Mouse (Mus musculus): ENCODE measurements around the gene Arhgap9.

Arhgap9 gene

GRCm38 (mm10) chr10:127360714-127361113, 39.0 kb downstream of the Arhgap9 start:
- Histone ChIP-seq H3K36me3 (ENCODE audit: control insufficient read depth, insufficient read depth, low read length, poor library complexity, severe bottlenecking) (no peaks in the 10 kb centered on the region), H3K27me3 (ENCODE audit: control insufficient read depth, insufficient read depth, low read length, poor library complexity, severe bottlenecking) (no peaks in the 10 kb centered on the region)
- DNase-seq (ENCODE audit: low read depth, low spot score) = no peak

DNA sequence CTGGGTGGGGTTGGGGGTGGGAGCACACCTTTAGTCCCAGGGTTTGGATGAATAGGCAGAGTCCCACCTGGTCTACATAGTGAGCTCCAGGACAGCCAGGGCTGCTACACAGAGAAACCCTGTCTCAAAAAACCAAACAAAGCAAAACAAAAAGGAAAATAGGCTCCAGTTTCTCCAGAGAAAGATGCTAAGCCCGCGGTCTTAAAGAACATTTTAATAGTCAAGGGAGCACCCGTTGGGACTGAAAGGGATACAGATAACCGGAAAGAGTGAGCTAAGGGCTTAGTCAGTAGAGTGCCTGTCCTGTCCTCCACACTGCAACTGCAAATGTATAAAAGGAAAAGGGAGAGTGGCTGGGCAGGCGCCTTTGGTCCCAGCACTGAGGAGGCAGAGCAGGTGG, 45.4 kb downstream of the Arhgap9 start:
- DNase-seq (ENCODE audit: low read depth, low spot score) = no peak
- H3K27me3 ChIP-seq (ENCODE audit: control insufficient read depth, insufficient read depth, low read length, poor library complexity, severe bottlenecking) = no peaks in the 10 kb centered on the region; the same call in 1 of the 2 replicates
- no peaks in the 10 kb centered on the region for H3K36me3 ChIP-seq (ENCODE audit: control insufficient read depth, insufficient read depth, low read length, poor library complexity, severe bottlenecking)

- no peak for DNase-seq (ENCODE audit: low read depth, low spot score)
- Histone ChIP-seq H3K36me3 (ENCODE audit: control insufficient read depth, insufficient read depth, low read length, poor library complexity, severe bottlenecking) (no peaks in the 10 kb centered on the region), H3K27me3 (ENCODE audit: control insufficient read depth, insufficient read depth, low read length, poor library complexity, severe bottlenecking) (no peaks in the 10 kb centered on the region; the same call in 1 of the 2 replicates)
These were observed 46.5 kb downstream of the Arhgap9 start for GRCm38 (mm10) chr10:127368273-127368672.

- DNase-seq (ENCODE audit: low read depth, low spot score) = no peak
- Histone ChIP-seq H3K36me3 (ENCODE audit: control insufficient read depth, insufficient read depth, low read length, poor library complexity, severe bottlenecking) (no peaks in the 10 kb centered on the region), H3K27me3 (ENCODE audit: control insufficient read depth, insufficient read depth, low read length, poor library complexity, severe bottlenecking) (no peaks in the 10 kb centered on the region; the same call in 1 of the 2 replicates)
These were observed 48.4 kb downstream of the Arhgap9 start, which contains the start of gene Inhbc for GRCm38 (mm10) chr10:127369834-127370820. TSS of gene Inhbc (minus strand) at chr10:127370431.

- DNase-seq (ENCODE audit: low read depth, low spot score) = no peak
- no peaks in the 10 kb centered on the region; the same call in 1 of the 2 replicates for H3K27me3 ChIP-seq (ENCODE audit: control insufficient read depth, insufficient read depth, low read length, poor library complexity, severe bottlenecking)
- H3K36me3 ChIP-seq (ENCODE audit: control insufficient read depth, insufficient read depth, low read length, poor library complexity, severe bottlenecking) = no peaks in the 10 kb centered on the region
These were observed 49.3 kb downstream of the Arhgap9 start for GRCm38 (mm10) chr10:127371023-127371422.

GRCm38 (mm10) chr10:127377700-127378099, 55.9 kb downstream of the Arhgap9 start:
- DNase-seq (ENCODE audit: low read depth, low spot score) = no peak
- Histone ChIP-seq H3K36me3 (ENCODE audit: control insufficient read depth, insufficient read depth, low read length, poor library complexity, severe bottlenecking) (no peaks in the 10 kb centered on the region), H3K27me3 (ENCODE audit: control insufficient read depth, insufficient read depth, low read length, poor library complexity, severe bottlenecking) (no peaks in the 10 kb centered on the region)
